Mouse (Mus musculus): Measurements from ENCODE around the gene Iqgap2. TPM values are rescaled to one million over a fixed set of nuclear protein-coding genes. Genes with fewer than 3 reads are reported as not detected.

Gene Iqgap2
- total and polyA plus RNA-seq, 2 experiments from 2014 or later: 2.1 to 6.0 TPM

DNA sequence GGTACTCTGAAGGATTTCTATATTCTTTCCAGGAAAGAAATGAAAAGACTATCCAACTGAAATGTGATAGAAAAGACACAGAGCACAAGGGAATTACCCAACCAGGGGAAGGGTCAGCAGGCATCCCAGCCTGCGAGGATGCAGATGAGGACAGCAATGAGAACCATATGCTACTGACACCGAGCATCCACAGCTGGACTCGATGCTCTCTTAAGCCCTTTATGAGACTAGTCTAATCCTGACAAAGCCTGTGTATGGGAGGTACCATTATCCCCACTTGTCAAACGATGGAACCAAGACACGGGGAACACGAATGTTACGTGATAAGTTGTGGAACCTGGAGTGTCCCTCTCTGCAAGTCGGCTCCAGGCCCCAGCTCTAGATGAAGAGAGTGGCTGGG, 29.5 kb downstream of the Iqgap2 start:
- Histone ChIP-seq H3K9me3 (ENCODE audit: low read length) (no peaks in the 10 kb centered on the region), H3K4me3 (ENCODE audit: low read depth, low read length) (no peak overlapping the region), H3K4me1 (ENCODE audit: insufficient read depth) (no peaks in the 10 kb centered on the region), H3K9ac (no peak overlapping the region), H3K27me3 (ENCODE audit: insufficient read depth, low read length) (no peaks in the 10 kb centered on the region), H3K4me2 (ENCODE audit: low read depth) (no peak overlapping the region), H3K36me3 (ENCODE audit: insufficient read depth) (no peaks in the 10 kb centered on the region), H3K27ac (ENCODE audit: low read depth, low read length) (no peak overlapping the region)
- 87% methylated on average over 8 of the region's 8 CpGs for WGBS
- ATAC-seq (no peak), DNase-seq (no peak)
- TF ChIP-seq CTCF (IDR thresholded peaks at IDR 0.05; ENCODE audit: low read depth): no peak

DNA sequence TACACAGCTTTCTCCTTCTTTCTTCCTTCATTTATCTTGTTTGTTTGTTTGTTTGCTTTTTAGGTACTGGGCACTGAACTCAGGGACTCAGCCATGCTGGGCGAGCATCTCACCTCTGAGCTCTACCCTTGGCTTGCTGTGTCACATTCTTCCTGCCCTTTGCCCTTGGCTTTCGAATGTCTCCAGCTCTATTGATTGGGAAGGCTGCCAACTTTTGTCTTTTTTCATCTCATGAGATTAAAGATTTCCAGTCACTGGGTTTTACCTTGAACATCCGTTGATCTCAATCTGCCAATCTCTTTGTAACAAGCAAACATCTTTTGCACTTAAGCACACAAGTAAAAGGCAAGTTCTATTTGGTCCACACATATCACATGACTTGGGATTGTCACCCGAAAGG, 32.5 kb downstream of the Iqgap2 start:
- H3K4me2 ChIP-seq (ENCODE audit: low read depth): no peak overlapping the region
- no peaks in the 10 kb centered on the region for H3K27me3 ChIP-seq (ENCODE audit: insufficient read depth, low read length)
- TF ChIP-seq CTCF (IDR thresholded peaks at IDR 0.05; ENCODE audit: low read depth): no peak
- DNase-seq (no peak), ATAC-seq (no peak)
- 73% methylated on average over 4 of the region's 4 CpGs for WGBS
- no peaks in the 10 kb centered on the region for H3K9me3 ChIP-seq (ENCODE audit: low read length)
- H3K36me3 ChIP-seq (ENCODE audit: insufficient read depth): no peaks in the 10 kb centered on the region
- H3K4me1 ChIP-seq (ENCODE audit: insufficient read depth): no peaks in the 10 kb centered on the region
- H3K9ac ChIP-seq: no peak overlapping the region
- no peak overlapping the region for H3K27ac ChIP-seq (ENCODE audit: low read depth, low read length)
- no peak overlapping the region for H3K4me3 ChIP-seq (ENCODE audit: low read depth, low read length)

DNA sequence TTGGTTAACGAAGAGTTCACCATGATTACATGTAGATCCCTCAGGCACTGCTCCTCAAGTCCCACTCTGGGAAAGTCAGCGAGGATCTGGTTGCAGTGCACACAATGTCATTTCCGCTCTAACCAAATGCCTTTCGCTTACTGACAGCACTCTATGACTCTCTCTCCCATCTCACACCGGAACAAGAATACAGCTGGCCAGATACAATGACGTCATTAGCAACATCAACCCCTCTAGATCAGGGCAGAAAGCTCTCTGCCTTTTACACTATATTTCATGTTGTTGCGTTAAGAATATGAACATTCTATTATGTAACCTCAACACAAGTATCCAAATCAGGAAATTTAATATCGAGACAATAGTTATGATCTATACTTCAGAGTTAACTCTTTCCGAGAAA, 32.9 kb downstream of the Iqgap2 start:
- H3K9me3 ChIP-seq (ENCODE audit: low read length): no peaks in the 10 kb centered on the region
- no peaks in the 10 kb centered on the region for H3K27me3 ChIP-seq (ENCODE audit: insufficient read depth, low read length)
- no peak for TF ChIP-seq CTCF (IDR thresholded peaks at IDR 0.05; ENCODE audit: low read depth)
- no peak overlapping the region for H3K9ac ChIP-seq
- DNase-seq (no peak), ATAC-seq (no peak)
- H3K4me1 ChIP-seq (ENCODE audit: insufficient read depth): no peaks in the 10 kb centered on the region
- H3K4me3 ChIP-seq (ENCODE audit: low read depth, low read length): no peak overlapping the region
- 87% methylated on average over 9 of the region's 9 CpGs for WGBS
- H3K36me3 ChIP-seq (ENCODE audit: insufficient read depth): no peaks in the 10 kb centered on the region
- H3K4me2 ChIP-seq (ENCODE audit: low read depth): no peak overlapping the region
- no peak overlapping the region for H3K27ac ChIP-seq (ENCODE audit: low read depth, low read length)

DNA sequence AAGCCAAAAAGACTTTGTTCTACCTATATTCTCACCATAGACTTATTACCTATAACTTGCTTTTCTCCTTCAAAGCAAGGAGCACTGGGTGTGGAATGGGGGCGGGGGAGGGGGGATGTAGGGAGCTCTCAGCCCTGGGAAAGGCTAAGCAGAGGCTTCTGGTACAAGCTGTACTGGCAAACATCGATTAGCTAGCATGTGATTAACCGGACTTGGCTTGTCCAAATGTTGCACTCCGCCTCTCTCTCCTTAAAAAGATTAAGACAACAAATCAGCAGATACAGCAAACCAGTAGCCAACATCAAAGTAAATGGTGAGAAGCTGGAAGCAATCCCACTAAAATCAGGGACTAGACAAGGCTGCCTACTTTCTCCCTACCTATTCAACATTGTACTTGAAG, 36.2 kb downstream of the Iqgap2 start:
- H3K9ac ChIP-seq: no peak overlapping the region
- ATAC-seq (no peak), DNase-seq (no peak)
- TF ChIP-seq CTCF (IDR thresholded peaks at IDR 0.05; ENCODE audit: low read depth): no peak
- H3K27me3 ChIP-seq (ENCODE audit: insufficient read depth, low read length): no peaks in the 10 kb centered on the region
- H3K36me3 ChIP-seq (ENCODE audit: insufficient read depth): no peaks in the 10 kb centered on the region
- WGBS: 70% methylated on average over 4 of the region's 4 CpGs
- H3K27ac ChIP-seq (ENCODE audit: low read depth, low read length): no peak overlapping the region
- H3K4me2 ChIP-seq (ENCODE audit: low read depth): no peak overlapping the region
- H3K4me3 ChIP-seq (ENCODE audit: low read depth, low read length): no peak overlapping the region
- H3K9me3 ChIP-seq (ENCODE audit: low read length): no peaks in the 10 kb centered on the region
- H3K4me1 ChIP-seq (ENCODE audit: insufficient read depth): no peaks in the 10 kb centered on the region

DNA sequence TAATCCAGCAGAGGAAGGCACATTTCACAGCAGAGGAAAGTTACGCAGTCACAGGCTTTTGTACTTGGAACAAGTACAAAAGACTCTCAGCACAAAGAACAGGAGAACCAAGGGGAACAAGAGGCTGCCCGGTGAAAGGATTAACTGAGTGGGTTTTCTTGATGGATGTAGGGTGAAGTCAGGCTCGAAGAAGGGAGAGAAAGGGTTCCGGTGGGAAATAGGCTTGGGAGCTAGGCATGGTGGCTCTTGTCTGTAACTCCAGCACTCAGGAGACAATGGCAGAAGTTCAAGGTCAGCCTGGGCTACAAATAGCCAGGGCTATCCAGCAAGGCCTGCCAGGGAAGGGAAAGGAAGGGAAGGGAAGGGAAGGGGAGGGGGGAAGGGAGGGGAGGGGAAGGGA, 40.1 kb downstream of the Iqgap2 start:
- H3K9ac ChIP-seq: no peak overlapping the region
- DNase-seq: no peak
- H3K36me3 ChIP-seq (ENCODE audit: insufficient read depth): no peaks in the 10 kb centered on the region
- ATAC-seq: no peak
- H3K9me3 ChIP-seq (ENCODE audit: low read length): no peaks in the 10 kb centered on the region
- WGBS: 4% methylated on average over 4 of the region's 4 CpGs
- H3K4me1 ChIP-seq (ENCODE audit: insufficient read depth): peaks cover 4% of the 10 kb centered on the region
- no peaks in the 10 kb centered on the region for H3K27me3 ChIP-seq (ENCODE audit: insufficient read depth, low read length)
- no peak for TF ChIP-seq CTCF (IDR thresholded peaks at IDR 0.05; ENCODE audit: low read depth)
- no peak overlapping the region for H3K4me3 ChIP-seq (ENCODE audit: low read depth, low read length)
- H3K4me2 ChIP-seq (ENCODE audit: low read depth): no peak overlapping the region
- no peak overlapping the region for H3K27ac ChIP-seq (ENCODE audit: low read depth, low read length)

DNA sequence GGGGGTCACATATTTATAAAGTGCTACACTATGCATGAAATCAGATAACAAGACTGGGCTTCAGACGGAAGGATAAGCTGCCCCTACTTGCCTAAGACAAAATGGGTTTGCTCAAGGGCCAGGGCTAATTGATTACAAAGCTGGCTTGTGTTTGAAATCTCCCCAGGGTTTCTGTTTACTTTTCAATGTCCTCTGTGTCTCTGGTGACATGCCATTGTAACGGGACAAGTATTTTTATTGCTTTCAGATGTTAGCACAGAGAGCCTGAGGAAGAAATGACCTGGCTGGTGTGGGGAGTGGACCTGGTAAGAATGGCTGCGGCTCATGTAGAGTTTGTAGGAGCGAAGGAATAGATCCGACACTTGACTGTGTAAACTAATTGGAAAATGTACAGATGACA, 41.3 kb downstream of the Iqgap2 start:
- Histone ChIP-seq H3K36me3 (ENCODE audit: insufficient read depth) (no peaks in the 10 kb centered on the region), H3K4me3 (ENCODE audit: low read depth, low read length) (no peak overlapping the region), H3K9ac (no peak overlapping the region), H3K4me1 (ENCODE audit: insufficient read depth) (peaks cover 4% of the 10 kb centered on the region), H3K27me3 (ENCODE audit: insufficient read depth, low read length) (no peaks in the 10 kb centered on the region), H3K4me2 (ENCODE audit: low read depth) (no peak overlapping the region), H3K27ac (ENCODE audit: low read depth, low read length) (no peak overlapping the region), H3K9me3 (ENCODE audit: low read length) (no peaks in the 10 kb centered on the region)
- no peak for DNase-seq
- 55% methylated on average over 5 of the region's 5 CpGs for WGBS
- no peak for TF ChIP-seq CTCF (IDR thresholded peaks at IDR 0.05; ENCODE audit: low read depth)
- no peak for ATAC-seq

DNA sequence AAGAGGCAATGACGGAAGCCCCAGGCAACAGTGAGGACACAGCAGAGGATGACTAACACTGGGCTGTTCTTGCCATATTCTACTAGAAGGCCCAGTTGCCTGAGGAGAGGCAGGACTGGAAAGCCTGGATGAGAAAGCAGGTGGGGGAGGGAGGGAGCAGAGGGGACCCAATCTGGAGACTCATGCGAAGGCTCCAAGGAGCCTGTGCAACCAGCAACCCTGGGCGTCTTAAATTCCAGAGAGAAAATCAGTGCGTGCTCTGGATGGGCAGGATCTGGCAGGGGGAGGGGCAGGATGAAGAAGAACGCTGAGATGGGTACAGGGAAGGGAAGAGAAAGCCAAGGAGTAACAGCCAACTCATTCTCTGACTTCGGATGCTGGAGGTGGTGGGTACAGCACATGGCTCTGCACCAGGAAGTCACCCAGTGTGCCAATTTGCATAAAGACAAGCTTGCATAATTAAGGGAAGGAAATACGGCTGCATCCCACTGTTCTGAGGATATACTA, 42.2 kb downstream of the Iqgap2 start:
- Histone ChIP-seq H3K27ac (ENCODE audit: low read depth, low read length) (no peak overlapping the region), H3K4me2 (ENCODE audit: low read depth) (peak overlapping the region; percentile 26), H3K4me3 (ENCODE audit: low read depth, low read length) (no peak overlapping the region), H3K36me3 (ENCODE audit: insufficient read depth) (no peaks in the 10 kb centered on the region), H3K9ac (no peak overlapping the region), H3K4me1 (ENCODE audit: insufficient read depth) (peaks cover 4% of the 10 kb centered on the region), H3K9me3 (ENCODE audit: low read length) (no peaks in the 10 kb centered on the region), H3K27me3 (ENCODE audit: insufficient read depth, low read length) (no peaks in the 10 kb centered on the region)
- no peak for TF ChIP-seq CTCF (IDR thresholded peaks at IDR 0.05; ENCODE audit: low read depth)
- DNase-seq (peak; percentile 52), ATAC-seq (peak; percentile 79)
- WGBS: 30% methylated on average over 7 of the region's 7 CpGs

DNA sequence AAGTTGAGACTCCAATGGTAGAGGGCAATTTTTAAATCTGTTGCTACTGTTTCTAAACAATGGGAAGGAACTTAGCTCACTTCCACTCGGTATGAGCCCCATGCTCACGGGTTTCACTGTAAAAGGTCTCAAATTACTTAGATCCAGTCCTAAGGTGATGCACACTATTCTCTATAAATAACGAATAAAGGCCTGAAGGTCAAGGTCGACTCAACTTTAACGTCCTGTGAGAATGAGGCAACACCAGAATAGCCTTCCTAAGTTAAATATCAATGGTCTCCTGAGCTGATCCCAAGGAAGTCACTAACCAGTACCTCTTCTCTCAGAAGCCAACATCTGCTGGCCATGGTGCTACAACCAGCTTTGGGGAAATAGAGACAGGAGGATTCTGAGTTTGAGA, 45.4 kb downstream of the Iqgap2 start:
- Histone ChIP-seq H3K9me3 (ENCODE audit: low read length) (no peaks in the 10 kb centered on the region), H3K4me2 (ENCODE audit: low read depth) (no peak overlapping the region), H3K36me3 (ENCODE audit: insufficient read depth) (no peaks in the 10 kb centered on the region), H3K4me1 (ENCODE audit: insufficient read depth) (peaks cover 4% of the 10 kb centered on the region), H3K27ac (ENCODE audit: low read depth, low read length) (no peak overlapping the region), H3K4me3 (ENCODE audit: low read depth, low read length) (no peak overlapping the region), H3K9ac (no peak overlapping the region), H3K27me3 (ENCODE audit: insufficient read depth, low read length) (no peaks in the 10 kb centered on the region)
- no peak for ATAC-seq
- WGBS: 85% methylated on average over 5 of the region's 5 CpGs
- no peak for DNase-seq
- no peak for TF ChIP-seq CTCF (IDR thresholded peaks at IDR 0.05; ENCODE audit: low read depth)

Data from forebrain, postnatal 0 days (tissue).